Mouse (Mus musculus) megakaryocyte, embryonic 14.5 days (primary cell): Measurements from ENCODE around the gene Castor2.

Experiments
- FLI1 ChIP-seq: IDR thresholded peaks from 2 replicates; pipeline ENCODE4 v1.6.1; 2012; ENCODE audit warnings: low read length, inconsistent platforms, mixed read lengths
- GATA1 ChIP-seq: IDR thresholded peaks from 3 replicates; pipeline ENCODE4 v1.6.1; 2012; ENCODE audit warnings: mixed read lengths, low read length, inconsistent platforms, borderline replicate concordance

DNA sequence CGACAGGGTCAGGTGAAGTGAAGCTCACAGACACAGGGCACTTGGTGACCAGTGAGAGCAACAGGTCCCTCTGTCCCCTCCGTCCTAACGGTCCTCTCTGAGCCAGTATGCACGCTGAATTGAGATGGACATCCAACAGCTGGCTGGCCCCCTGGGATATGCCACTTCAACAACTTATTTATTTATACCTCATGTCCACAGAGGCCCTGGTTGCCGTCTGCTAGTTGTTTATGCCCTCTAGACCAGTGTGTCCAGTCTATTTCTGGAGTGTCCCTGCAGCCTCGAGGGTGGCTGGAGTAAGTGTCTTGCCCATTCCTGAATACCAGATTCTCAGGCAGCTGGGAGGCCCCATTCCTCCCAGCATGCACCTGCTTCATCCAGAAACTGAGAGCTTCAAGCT, 24.3 kb downstream of the Castor2 start:
- no peak for TF ChIP-seq GATA1
- TF ChIP-seq FLI1: no peak
